Mouse (Mus musculus) liver, embryonic 15.5 days (tissue): Measurements from ENCODE around the gene Tnfsf9. TPM values are rescaled to one million over a fixed set of nuclear protein-coding genes. Genes with fewer than 3 reads are reported as not detected.

Experiments used
- ATAC-seq: fragments of 200-750 bp; cut with Nextera tagmentation; 2 replicates; pipeline ENCODE4 v1.8.0; 2017; ENCODE audit warnings: moderate number of reproducible peaks, mild to moderate bottlenecking, moderate library complexity; ENCODE audit not compliant: insufficient read depth
- H3K27ac ChIP-seq: fragments of 300-500 bp; sonication (generic); replicated peaks from 2 replicates; pipeline ENCODE4 v1.5.1; 2015; ENCODE audit warnings: mild to moderate bottlenecking, inconsistent platforms
- H3K27me3 ChIP-seq: fragments of 300-500 bp; sonication (generic); 2 replicates; pipeline ENCODE4 v1.6.1; 2015; ENCODE audit warnings: mild to moderate bottlenecking, inconsistent platforms
- H3K36me3 ChIP-seq: fragments of 300-500 bp; sonication (generic); replicated peaks from 2 replicates; pipeline ENCODE4 v1.6.1; 2015; ENCODE audit warnings: moderate library complexity, mild to moderate bottlenecking, inconsistent platforms
- H3K4me1 ChIP-seq: fragments of 300-500 bp; sonication (generic); replicated peaks from 2 replicates; pipeline ENCODE4 v1.6.1; 2015; ENCODE audit warnings: inconsistent platforms
- H3K4me2 ChIP-seq: fragments of 300-500 bp; sonication (generic); 2 replicates; pipeline ENCODE4 v1.6.1; 2015; ENCODE audit warnings: moderate library complexity, mild to moderate bottlenecking, inconsistent platforms
- H3K4me3 ChIP-seq: fragments of 300-500 bp; sonication (generic); replicated peaks from 2 replicates; pipeline ENCODE4 v1.5.1; 2015; ENCODE audit warnings: mild to moderate bottlenecking, inconsistent platforms
- H3K9ac ChIP-seq: fragments of 300-500 bp; sonication (generic); 2 replicates; pipeline ENCODE4 v1.6.1; 2015; ENCODE audit warnings: moderate library complexity, mild to moderate bottlenecking, inconsistent platforms
- H3K9me3 ChIP-seq: fragments of 300-500 bp; sonication (generic); replicated peaks from 2 replicates; pipeline ENCODE4 v1.6.1; 2016; ENCODE audit warnings: inconsistent platforms
- WGBS: fragments of 180-500 bp; shearing (Covaris S2); methylation state at CpG from one replicate; pipeline ENCODE4 v1.1.7; 2015; ENCODE audit warnings: mixed read lengths; ENCODE audit not compliant: insufficient replicate concordance; 5-methylcytosine and 5-hydroxymethylcytosine counted together
- polyA plus RNA-seq: library from polyadenylated mRNA; unstranded; fragments of >200 nt; fragmentation: Nextera tagmentation; extraction: Ambion mirVana; gene quantifications from 2 replicates; pipeline ENCODE4 v1.2.1, GENCODE M21; 2015

Tnfsf9 gene
- polyA plus RNA-seq, 1 experiment from 2014 or later, result 0.71 TPM

DNA sequence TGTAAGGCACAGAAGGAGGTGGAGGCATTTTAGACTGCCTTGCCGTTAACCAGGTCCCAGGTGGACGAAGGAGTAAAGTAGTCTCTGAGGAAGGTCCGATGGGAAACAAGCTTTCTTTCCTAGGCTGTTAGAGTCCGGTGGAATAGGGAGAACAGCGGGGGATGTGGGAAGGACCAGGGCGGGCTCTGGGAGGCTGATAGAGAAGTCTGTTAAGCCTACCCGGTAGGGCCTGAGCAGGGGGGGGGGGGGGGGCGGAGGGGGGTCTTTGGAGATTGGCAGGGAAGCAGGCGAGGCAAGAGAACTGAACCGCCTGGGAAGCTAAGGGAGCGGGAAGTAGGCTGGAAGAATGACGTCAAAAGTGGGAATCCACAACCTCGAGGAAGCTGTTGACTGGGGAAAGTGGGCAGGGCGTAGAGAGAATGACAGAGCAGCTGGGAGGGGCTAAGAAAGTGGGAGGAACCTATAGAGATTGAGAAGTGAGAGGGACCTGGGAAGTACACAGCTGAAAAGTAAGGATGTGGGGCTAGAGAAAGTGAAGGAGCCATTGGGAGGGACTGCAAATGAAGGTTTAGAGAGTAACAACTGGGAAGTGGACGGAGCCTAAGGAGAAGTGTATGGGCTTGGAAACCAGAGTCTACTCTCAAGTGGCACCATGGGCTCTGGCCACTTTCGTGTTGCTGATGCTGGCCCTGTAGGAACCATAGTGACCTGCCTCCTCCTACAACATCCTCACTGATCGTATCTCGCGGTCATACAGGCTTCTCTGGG, 9.1 kb upstream of the Tnfsf9 start:
- no peaks in the 10 kb centered on the region for H3K9me3 ChIP-seq
- peak overlapping the region; percentile 17; the same call in 1 of the 2 replicates for H3K4me3 ChIP-seq
- H3K9ac ChIP-seq, result no peak overlapping the region
- H3K4me1 ChIP-seq, result peaks cover 12% of the 10 kb centered on the region
- H3K4me2 ChIP-seq, result peak overlapping the region; percentile 44
- no peaks in the 10 kb centered on the region for H3K36me3 ChIP-seq
- WGBS, result 6% methylated on average over 18 of the region's 19 CpGs
- no peak overlapping the region for H3K27ac ChIP-seq
- H3K27me3 ChIP-seq, result peaks cover 4% of the 10 kb centered on the region; the same call in 1 of the 2 replicates
- ATAC-seq, result peak; percentile 51

DNA sequence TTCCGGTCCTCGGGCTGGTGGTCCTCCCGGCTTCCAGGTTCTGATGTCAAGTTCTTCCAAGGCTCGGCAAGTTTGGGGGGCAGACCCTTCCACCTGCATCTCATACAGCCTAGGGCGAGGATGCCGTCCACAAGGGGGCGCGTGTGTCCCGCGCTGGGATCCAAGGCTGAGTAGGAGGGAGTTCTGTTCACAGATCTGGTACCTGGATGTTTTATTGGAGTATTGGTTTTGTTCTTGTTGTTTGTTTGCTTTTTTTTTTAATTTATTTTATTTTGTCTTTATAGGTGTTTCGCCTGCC, 8.6 kb upstream of the Tnfsf9 start:
- no peaks in the 10 kb centered on the region for H3K36me3 ChIP-seq
- peaks cover 4% of the 10 kb centered on the region; the same call in 1 of the 2 replicates for H3K27me3 ChIP-seq
- H3K9ac ChIP-seq, result no peak overlapping the region
- no peaks in the 10 kb centered on the region for H3K9me3 ChIP-seq
- no peak overlapping the region for H3K27ac ChIP-seq
- ATAC-seq, result peak; percentile 67
- peak overlapping the region; percentile 17; the same call in 1 of the 2 replicates for H3K4me3 ChIP-seq
- H3K4me2 ChIP-seq, result peak overlapping the region; percentile 44
- peaks cover 12% of the 10 kb centered on the region for H3K4me1 ChIP-seq
- WGBS, result 0% methylated on average over 11 of the region's 11 CpGs

DNA sequence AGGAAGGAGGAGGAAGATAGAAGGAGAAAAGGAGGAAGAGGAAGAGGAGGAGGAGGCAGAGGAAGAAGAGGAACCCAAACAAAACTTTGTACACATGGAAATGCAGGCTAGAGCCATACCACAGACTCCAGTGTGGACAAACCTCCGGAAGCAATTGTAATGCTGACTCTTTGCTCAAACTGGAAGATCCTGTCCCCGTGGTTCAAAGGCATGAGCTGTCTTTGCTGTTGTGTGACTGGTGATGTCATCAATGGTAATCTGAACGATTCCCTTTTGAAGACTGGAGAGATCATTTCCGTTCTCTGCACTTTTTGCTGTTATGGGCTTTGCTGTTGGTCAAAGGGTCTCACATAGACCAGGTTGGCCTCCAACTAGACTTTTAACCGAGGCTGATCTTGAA, 6.8 kb upstream of the Tnfsf9 start:
- no peaks in the 10 kb centered on the region for H3K36me3 ChIP-seq
- H3K9me3 ChIP-seq, result no peaks in the 10 kb centered on the region
- H3K27me3 ChIP-seq, result peaks cover 4% of the 10 kb centered on the region; the same call in 1 of the 2 replicates
- H3K9ac ChIP-seq, result no peak overlapping the region
- H3K4me1 ChIP-seq, result peaks cover 12% of the 10 kb centered on the region
- H3K4me2 ChIP-seq, result no peak overlapping the region
- WGBS, result 41% methylated on average over 5 of the region's 5 CpGs
- ATAC-seq, result no peak
- H3K4me3 ChIP-seq, result no peak overlapping the region
- no peak overlapping the region for H3K27ac ChIP-seq

DNA sequence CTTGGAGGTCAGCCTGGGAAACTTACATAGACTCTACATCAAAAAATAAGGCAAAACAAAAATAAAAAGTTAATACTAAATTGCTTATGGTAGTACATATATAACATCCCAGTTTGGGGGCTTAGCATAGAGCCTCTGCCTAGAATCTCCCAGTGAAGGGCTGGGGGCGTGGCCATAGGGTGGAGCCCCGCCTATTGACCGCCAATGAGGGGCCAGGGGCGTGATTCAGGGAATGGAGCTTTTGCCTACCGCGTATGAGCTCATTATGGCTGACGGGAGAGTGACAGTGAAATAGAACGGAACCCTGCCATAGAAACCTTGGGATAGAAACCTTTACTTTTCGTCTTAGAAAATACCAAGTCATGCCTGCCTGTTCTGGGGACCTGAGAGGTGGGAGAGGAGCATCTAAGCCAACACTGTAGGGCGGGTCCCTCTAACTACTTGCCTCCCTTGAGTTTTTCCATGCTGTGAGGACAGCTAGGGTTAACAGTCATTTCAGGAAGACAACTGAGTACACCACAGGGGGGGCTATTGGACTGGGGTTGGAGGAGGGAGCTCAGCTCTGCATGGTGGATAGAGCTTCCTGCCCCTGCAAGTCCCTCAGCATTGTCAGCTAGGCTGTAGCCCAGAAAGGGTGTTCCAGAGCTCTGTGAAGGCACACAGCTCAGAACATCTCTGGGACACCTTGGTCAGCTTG, 5.3 kb upstream of the Tnfsf9 start:
- peak overlapping the region; percentile 23; the same call in 1 of the 2 replicates for H3K4me2 ChIP-seq

DNA sequence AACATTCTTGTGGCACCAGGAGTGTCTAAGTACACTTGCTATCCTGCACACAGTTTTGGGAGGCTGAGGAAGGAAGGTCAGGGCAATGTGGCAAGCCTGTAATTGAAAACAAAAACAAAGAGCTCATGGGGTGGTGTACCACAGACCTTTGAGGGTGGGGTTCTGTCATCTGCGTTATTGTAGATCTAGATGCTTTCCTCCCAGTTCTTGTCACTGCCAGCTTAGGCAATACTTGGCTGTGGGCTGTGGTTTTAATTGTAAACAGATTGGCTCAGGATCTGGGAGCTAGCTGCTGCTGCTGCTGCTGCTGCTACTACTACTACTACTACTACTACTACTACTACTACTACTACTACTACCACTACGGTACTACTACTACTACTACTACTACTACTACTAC, 2.8 kb upstream of the Tnfsf9 start:
- no peak overlapping the region for H3K9ac ChIP-seq
- H3K36me3 ChIP-seq, result no peaks in the 10 kb centered on the region
- H3K4me1 ChIP-seq, result peaks cover 13% of the 10 kb centered on the region
- H3K9me3 ChIP-seq, result no peaks in the 10 kb centered on the region
- ATAC-seq, result no peak
- H3K27ac ChIP-seq, result no peak overlapping the region
- WGBS, result 52% methylated on average over 2 of the region's 2 CpGs
- no peak overlapping the region for H3K4me2 ChIP-seq
- no peak overlapping the region for H3K4me3 ChIP-seq
- peaks cover 37% of the 10 kb centered on the region for H3K27me3 ChIP-seq

More for the DNA sequence above, 5.3 kb upstream of the Tnfsf9 start:
- WGBS, result 5% methylated on average over 10 of the region's 10 CpGs
- ATAC-seq, result peak; percentile 40; the same call in 1 of the 2 replicates
- no peak overlapping the region for H3K4me3 ChIP-seq
- H3K27me3 ChIP-seq, result peaks cover 16% of the 10 kb centered on the region
- no peaks in the 10 kb centered on the region for H3K9me3 ChIP-seq
- no peak overlapping the region for H3K9ac ChIP-seq
- H3K4me1 ChIP-seq, result peaks cover 12% of the 10 kb centered on the region
- H3K36me3 ChIP-seq, result no peaks in the 10 kb centered on the region
- no peak overlapping the region for H3K27ac ChIP-seq

DNA sequence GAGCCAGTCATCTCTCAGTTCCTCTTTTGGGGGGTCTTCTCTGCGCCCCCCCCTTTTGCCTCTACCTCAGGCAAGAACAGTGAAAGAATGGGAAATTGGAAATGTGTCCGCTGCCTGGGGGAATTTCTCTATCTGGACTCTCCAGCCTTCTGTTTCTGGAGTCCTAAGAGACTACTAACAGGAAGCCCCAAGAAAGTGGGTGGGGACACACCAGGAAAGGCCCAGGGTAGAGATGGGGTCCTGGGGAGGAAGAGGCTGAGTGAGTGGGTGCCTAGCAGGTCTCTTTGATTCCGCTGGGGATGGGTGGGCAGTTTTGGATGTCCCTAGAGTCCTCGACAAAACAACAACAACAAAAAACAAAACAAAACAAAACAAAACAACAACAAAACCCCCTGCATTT, 629 bp upstream of the Tnfsf9 start:
- no peak for ATAC-seq
- WGBS, result 28% methylated on average over 4 of the region's 4 CpGs

DNA sequence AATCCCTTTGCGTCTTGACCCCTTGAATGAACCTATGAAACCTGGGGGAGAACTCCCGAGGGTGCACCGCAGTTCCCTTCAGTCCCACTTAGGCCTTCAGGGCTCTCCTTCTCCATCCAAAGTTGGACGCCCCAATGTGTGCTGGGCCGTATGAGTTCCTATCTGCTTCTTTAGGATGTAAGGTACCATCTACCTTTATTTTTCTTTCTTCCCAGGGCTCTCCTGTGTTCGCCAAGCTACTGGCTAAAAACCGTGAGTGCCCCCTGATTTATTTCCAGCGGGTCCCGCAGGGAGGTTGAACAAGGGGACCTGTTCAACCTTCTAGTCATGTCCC, 877 bp downstream of the Tnfsf9 start:
- H3K4me2 ChIP-seq, result peak overlapping the region; percentile 74
- WGBS, result 19% methylated on average over 9 of the region's 9 CpGs
- peaks cover 45% of the 10 kb centered on the region for H3K27me3 ChIP-seq
- no peak overlapping the region for H3K9ac ChIP-seq
- no peak for ATAC-seq
- peaks cover 10% of the 10 kb centered on the region for H3K4me1 ChIP-seq
- H3K4me3 ChIP-seq, result peak overlapping the region; percentile 53
- no peaks in the 10 kb centered on the region for H3K36me3 ChIP-seq
- no peaks in the 10 kb centered on the region for H3K9me3 ChIP-seq
- no peak overlapping the region for H3K27ac ChIP-seq

More for the DNA sequence above, 629 bp upstream of the Tnfsf9 start:
- peak overlapping the region; percentile 53 for H3K4me3 ChIP-seq
- no peaks in the 10 kb centered on the region for H3K36me3 ChIP-seq
- no peaks in the 10 kb centered on the region for H3K9me3 ChIP-seq
- no peak overlapping the region for H3K9ac ChIP-seq
- peak overlapping the region; percentile 74 for H3K4me2 ChIP-seq
- H3K4me1 ChIP-seq, result peaks cover 10% of the 10 kb centered on the region
- peaks cover 43% of the 10 kb centered on the region for H3K27me3 ChIP-seq
- H3K27ac ChIP-seq, result no peak overlapping the region

DNA sequence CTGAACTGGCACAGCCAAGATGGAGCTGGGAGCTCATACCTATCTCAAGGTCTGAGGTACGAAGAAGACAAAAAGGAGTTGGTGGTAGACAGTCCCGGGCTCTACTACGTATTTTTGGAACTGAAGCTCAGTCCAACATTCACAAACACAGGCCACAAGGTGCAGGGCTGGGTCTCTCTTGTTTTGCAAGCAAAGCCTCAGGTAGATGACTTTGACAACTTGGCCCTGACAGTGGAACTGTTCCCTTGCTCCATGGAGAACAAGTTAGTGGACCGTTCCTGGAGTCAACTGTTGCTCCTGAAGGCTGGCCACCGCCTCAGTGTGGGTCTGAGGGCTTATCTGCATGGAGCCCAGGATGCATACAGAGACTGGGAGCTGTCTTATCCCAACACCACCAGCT, 1.9 kb downstream of the Tnfsf9 start:
- WGBS, result 65% methylated on average over 5 of the region's 5 CpGs
- peaks cover 45% of the 10 kb centered on the region for H3K27me3 ChIP-seq
- H3K4me1 ChIP-seq, result peaks cover 10% of the 10 kb centered on the region
- H3K36me3 ChIP-seq, result no peaks in the 10 kb centered on the region
- no peaks in the 10 kb centered on the region for H3K9me3 ChIP-seq
- no peak overlapping the region for H3K4me2 ChIP-seq
- ATAC-seq, result no peak
- no peak overlapping the region for H3K9ac ChIP-seq
- no peak overlapping the region for H3K27ac ChIP-seq
- no peak overlapping the region for H3K4me3 ChIP-seq

DNA sequence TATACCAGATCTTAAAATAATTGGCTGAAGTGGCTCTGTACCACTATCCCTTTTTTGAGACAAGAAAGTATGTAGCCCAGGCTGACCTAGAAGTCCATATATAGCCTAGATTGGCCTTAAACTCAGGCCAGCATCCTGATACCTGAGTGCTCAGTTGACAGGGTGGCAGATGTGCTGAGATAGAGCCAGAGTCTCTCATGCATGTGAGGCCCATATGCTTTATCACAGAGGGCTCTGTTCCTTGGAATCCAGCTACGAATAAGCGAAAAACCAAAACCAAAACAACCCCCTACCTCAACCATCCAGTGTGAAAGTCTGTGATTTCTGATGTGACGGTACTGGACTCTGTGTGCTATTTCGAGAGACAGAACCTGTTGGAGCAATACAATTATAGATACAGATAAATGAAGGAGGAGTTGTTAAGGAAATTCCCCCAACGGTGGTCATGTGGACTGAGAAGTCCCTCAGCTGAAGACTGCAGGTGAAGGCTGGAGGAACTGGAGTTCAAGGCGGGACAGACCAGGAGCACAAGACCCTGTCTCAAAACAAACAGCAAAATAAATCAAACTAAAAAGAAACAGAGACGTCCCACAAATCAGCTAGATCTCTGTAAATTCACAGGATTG, 3.0 kb downstream of the Tnfsf9 start:
- WGBS, result 56% methylated on average over 7 of the region's 7 CpGs
- peaks cover 10% of the 10 kb centered on the region for H3K4me1 ChIP-seq
- no peaks in the 10 kb centered on the region for H3K9me3 ChIP-seq
- no peaks in the 10 kb centered on the region for H3K36me3 ChIP-seq
- no peak overlapping the region for H3K4me2 ChIP-seq
- ATAC-seq, result no peak
- H3K4me3 ChIP-seq, result no peak overlapping the region
- H3K27ac ChIP-seq, result no peak overlapping the region
- peaks cover 45% of the 10 kb centered on the region for H3K27me3 ChIP-seq
- no peak overlapping the region for H3K9ac ChIP-seq

DNA sequence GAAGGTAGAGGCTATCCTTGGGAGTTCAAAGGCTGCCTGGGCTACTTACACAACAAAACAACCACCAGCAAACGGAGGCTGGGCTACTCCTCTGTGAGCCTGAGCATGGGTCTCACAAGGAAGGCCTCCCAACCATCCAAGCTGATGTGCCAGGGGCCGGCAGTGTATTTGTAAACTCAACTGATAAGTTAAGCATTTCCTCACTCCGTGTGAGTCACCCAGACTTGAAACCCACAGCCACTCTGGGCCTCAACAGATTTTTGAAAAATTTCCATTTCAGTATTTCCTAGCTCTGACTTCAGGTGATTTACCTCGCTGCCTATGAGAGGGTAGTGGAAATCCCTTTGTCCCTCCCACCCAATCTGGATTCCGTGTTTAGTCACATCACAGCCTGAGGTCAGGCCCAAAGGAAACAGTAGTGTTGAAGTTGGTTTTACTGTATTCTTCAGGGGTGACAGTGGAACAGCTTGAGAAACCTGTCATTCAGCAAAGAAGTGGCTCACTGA, 3.6 kb downstream of the Tnfsf9 start:
- no peak overlapping the region for H3K4me3 ChIP-seq
- H3K27me3 ChIP-seq, result peaks cover 43% of the 10 kb centered on the region
- H3K4me2 ChIP-seq, result no peak overlapping the region
- no peak for ATAC-seq
- peaks cover 10% of the 10 kb centered on the region for H3K4me1 ChIP-seq
- H3K36me3 ChIP-seq, result no peaks in the 10 kb centered on the region
- no peaks in the 10 kb centered on the region for H3K9me3 ChIP-seq
- WGBS, result 39% methylated on average over 5 of the region's 5 CpGs
- no peak overlapping the region for H3K27ac ChIP-seq
- no peak overlapping the region for H3K9ac ChIP-seq

DNA sequence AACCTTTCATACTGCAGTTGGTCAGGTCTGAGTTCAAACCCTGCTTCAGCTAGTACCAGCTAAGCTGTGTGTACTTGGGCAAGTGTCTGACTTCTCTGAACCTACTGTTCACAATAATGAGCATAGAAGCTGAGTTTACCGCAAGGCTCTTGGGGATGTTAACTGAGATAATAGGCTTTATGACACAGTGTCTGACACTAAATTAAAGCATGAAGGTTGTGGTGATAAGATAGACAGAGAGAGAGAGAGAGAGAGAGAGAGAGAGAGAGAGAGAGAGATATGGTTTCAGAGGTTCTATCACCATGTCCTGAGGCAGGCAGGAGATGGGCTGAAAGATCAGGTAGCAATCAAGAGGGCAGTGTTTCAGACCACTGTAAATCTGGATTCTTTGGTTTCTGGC, 4.9 kb downstream of the Tnfsf9 start:
- Histone ChIP-seq H3K4me2 (no peak overlapping the region), H3K9ac (no peak overlapping the region), H3K36me3 (no peaks in the 10 kb centered on the region), H3K9me3 (no peaks in the 10 kb centered on the region), H3K27me3 (peaks cover 41% of the 10 kb centered on the region), H3K27ac (no peak overlapping the region), H3K4me3 (no peak overlapping the region), H3K4me1 (peaks cover 10% of the 10 kb centered on the region)
- ATAC-seq, result no peak
- WGBS, result 22% methylated on average over 1 of the region's 1 CpGs
